Mouse (Mus musculus) liver, embryonic 15.5 days (tissue): ENCODE measurements around the gene B3gnt3. TPM values are rescaled to one million over a fixed set of nuclear protein-coding genes. Genes with fewer than 3 reads are reported as not detected.

Experiments
- ATAC-seq: fragments of 200-750 bp; cut with Nextera tagmentation; 2 replicates; pipeline ENCODE4 v1.8.0; 2017; ENCODE audit warnings: moderate number of reproducible peaks, mild to moderate bottlenecking, moderate library complexity; ENCODE audit not compliant: insufficient read depth
- H3K27ac ChIP-seq: fragments of 300-500 bp; sonication (generic); replicated peaks from 2 replicates; pipeline ENCODE4 v1.5.1; 2015; ENCODE audit warnings: mild to moderate bottlenecking, inconsistent platforms
- H3K27me3 ChIP-seq: fragments of 300-500 bp; sonication (generic); 2 replicates; pipeline ENCODE4 v1.6.1; 2015; ENCODE audit warnings: mild to moderate bottlenecking, inconsistent platforms
- H3K36me3 ChIP-seq: fragments of 300-500 bp; sonication (generic); replicated peaks from 2 replicates; pipeline ENCODE4 v1.6.1; 2015; ENCODE audit warnings: moderate library complexity, mild to moderate bottlenecking, inconsistent platforms
- H3K4me1 ChIP-seq: fragments of 300-500 bp; sonication (generic); replicated peaks from 2 replicates; pipeline ENCODE4 v1.6.1; 2015; ENCODE audit warnings: inconsistent platforms
- H3K4me2 ChIP-seq: fragments of 300-500 bp; sonication (generic); 2 replicates; pipeline ENCODE4 v1.6.1; 2015; ENCODE audit warnings: moderate library complexity, mild to moderate bottlenecking, inconsistent platforms
- H3K4me3 ChIP-seq: fragments of 300-500 bp; sonication (generic); replicated peaks from 2 replicates; pipeline ENCODE4 v1.5.1; 2015; ENCODE audit warnings: mild to moderate bottlenecking, inconsistent platforms
- H3K9ac ChIP-seq: fragments of 300-500 bp; sonication (generic); 2 replicates; pipeline ENCODE4 v1.6.1; 2015; ENCODE audit warnings: moderate library complexity, mild to moderate bottlenecking, inconsistent platforms
- H3K9me3 ChIP-seq: fragments of 300-500 bp; sonication (generic); replicated peaks from 2 replicates; pipeline ENCODE4 v1.6.1; 2016; ENCODE audit warnings: inconsistent platforms
- WGBS: fragments of 180-500 bp; shearing (Covaris S2); methylation state at CpG from one replicate; pipeline ENCODE4 v1.1.7; 2015; ENCODE audit warnings: mixed read lengths; ENCODE audit not compliant: insufficient replicate concordance; 5-methylcytosine and 5-hydroxymethylcytosine counted together
- polyA plus RNA-seq: library from polyadenylated mRNA; unstranded; fragments of >200 nt; fragmentation: Nextera tagmentation; extraction: Ambion mirVana; gene quantifications from 2 replicates; pipeline ENCODE4 v1.2.1, GENCODE M21; 2015

Gene B3gnt3
- polyA plus RNA-seq, 1 experiment from 2014 or later, result 4.1 TPM

- Histone ChIP-seq H3K9me3 (no peaks in the 10 kb centered on the region), H3K27me3 (peaks cover 73% of the 10 kb centered on the region), H3K9ac (no peak overlapping the region), H3K4me1 (peaks cover 35% of the 10 kb centered on the region), H3K4me3 (no peak overlapping the region), H3K27ac (no peak overlapping the region), H3K4me2 (no peak overlapping the region), H3K36me3 (no peaks in the 10 kb centered on the region)
- WGBS, result 61% methylated on average over 5 of the region's 5 CpGs
- no peak for ATAC-seq
These were observed 34.3 kb downstream of the B3gnt3 start for GRCm38 (mm10) chr8:71667256-71667655.

- Histone ChIP-seq H3K9me3 (no peaks in the 10 kb centered on the region), H3K4me3 (no peak overlapping the region), H3K4me2 (no peak overlapping the region), H3K4me1 (peaks cover 32% of the 10 kb centered on the region), H3K9ac (no peak overlapping the region), H3K27ac (no peak overlapping the region), H3K27me3 (peaks cover 77% of the 10 kb centered on the region), H3K36me3 (no peaks in the 10 kb centered on the region)
- no peak for ATAC-seq
- 43% methylated on average over 1 of the region's 1 CpGs for WGBS
These were observed 34.7 kb downstream of the B3gnt3 start for GRCm38 (mm10) chr8:71666855-71667254.

GRCm38 (mm10) chr8:71665331-71666130 is 36.1 kb downstream of the B3gnt3 start:
- H3K4me2 ChIP-seq, result peak overlapping the region; percentile 54
- 1% methylated on average over 22 of the region's 22 CpGs for WGBS
- H3K27me3 ChIP-seq, result peaks cover 75% of the 10 kb centered on the region
- ATAC-seq, result peak; percentile 50
- peak overlapping the region; percentile 15; the same call in 1 of the 2 replicates for H3K4me3 ChIP-seq
- H3K36me3 ChIP-seq, result no peaks in the 10 kb centered on the region
- H3K9me3 ChIP-seq, result no peaks in the 10 kb centered on the region
- H3K27ac ChIP-seq, result no peak overlapping the region
- no peak overlapping the region for H3K9ac ChIP-seq
- H3K4me1 ChIP-seq, result peaks cover 21% of the 10 kb centered on the region

GRCm38 (mm10) chr8:71660325-71661120 is 41.1 kb downstream of the B3gnt3 start:
- H3K4me3 ChIP-seq, result no peak overlapping the region
- WGBS, result 11% methylated on average over 36 of the region's 36 CpGs
- H3K36me3 ChIP-seq, result no peaks in the 10 kb centered on the region
- H3K9ac ChIP-seq, result no peak overlapping the region
- H3K27me3 ChIP-seq, result peaks cover 68% of the 10 kb centered on the region
- peak overlapping the region; percentile 19; the same call in 1 of the 2 replicates for H3K4me2 ChIP-seq
- no peak overlapping the region for H3K27ac ChIP-seq
- no peak for ATAC-seq
- H3K4me1 ChIP-seq, result peaks cover 17% of the 10 kb centered on the region
- no peaks in the 10 kb centered on the region for H3K9me3 ChIP-seq

GRCm38 (mm10) chr8:71659751-71660150 is 41.8 kb downstream of the B3gnt3 start:
- ATAC-seq, result no peak
- H3K4me1 ChIP-seq, result peaks cover 11% of the 10 kb centered on the region
- H3K36me3 ChIP-seq, result no peaks in the 10 kb centered on the region
- H3K9me3 ChIP-seq, result no peaks in the 10 kb centered on the region
- peaks cover 76% of the 10 kb centered on the region for H3K27me3 ChIP-seq
- H3K4me2 ChIP-seq, result no peak overlapping the region
- no peak overlapping the region for H3K4me3 ChIP-seq
- H3K27ac ChIP-seq, result no peak overlapping the region
- WGBS, result 39% methylated on average over 1 of the region's 1 CpGs
- H3K9ac ChIP-seq, result no peak overlapping the region

- peaks cover 82% of the 10 kb centered on the region for H3K27me3 ChIP-seq
- no peak overlapping the region for H3K27ac ChIP-seq
- 21% methylated on average over 17 of the region's 17 CpGs for WGBS
- H3K9me3 ChIP-seq, result no peaks in the 10 kb centered on the region
- H3K36me3 ChIP-seq, result no peaks in the 10 kb centered on the region
- H3K9ac ChIP-seq, result no peak overlapping the region
- H3K4me2 ChIP-seq, result no peak overlapping the region
- no peak overlapping the region for H3K4me3 ChIP-seq
- no peak for ATAC-seq
- peaks cover 16% of the 10 kb centered on the region for H3K4me1 ChIP-seq
These were observed 43.0 kb downstream of the B3gnt3 start for GRCm38 (mm10) chr8:71658515-71659049.

- Histone ChIP-seq H3K36me3 (no peaks in the 10 kb centered on the region), H3K4me1 (peaks cover 16% of the 10 kb centered on the region), H3K27me3 (peaks cover 80% of the 10 kb centered on the region), H3K27ac (no peak overlapping the region), H3K9ac (no peak overlapping the region), H3K4me3 (no peak overlapping the region), H3K4me2 (no peak overlapping the region), H3K9me3 (no peaks in the 10 kb centered on the region)
- WGBS, result 21% methylated on average over 9 of the region's 9 CpGs
- no peak for ATAC-seq
These were observed 43.8 kb downstream of the B3gnt3 start for GRCm38 (mm10) chr8:71657816-71658215.

GRCm38 (mm10) chr8:71654600-71654999 is 47.0 kb downstream of the B3gnt3 start:
- no peak for ATAC-seq

GRCm38 (mm10) chr8:71645510-71645909 is 56.1 kb downstream of the B3gnt3 start:
- H3K4me2 ChIP-seq, result no peak overlapping the region
- H3K4me1 ChIP-seq, result no peaks in the 10 kb centered on the region
- no peaks in the 10 kb centered on the region for H3K9me3 ChIP-seq
- no peak overlapping the region for H3K4me3 ChIP-seq
- H3K36me3 ChIP-seq, result no peaks in the 10 kb centered on the region
- no peak overlapping the region for H3K9ac ChIP-seq
- H3K27me3 ChIP-seq, result no peaks in the 10 kb centered on the region
- ATAC-seq, result no peak
- no peak overlapping the region for H3K27ac ChIP-seq
- WGBS, result 68% methylated on average over 9 of the region's 9 CpGs

More at GRCm38 (mm10) chr8:71654600-71654999, 47.0 kb downstream of the B3gnt3 start:
- peaks cover 10% of the 10 kb centered on the region for H3K4me1 ChIP-seq
- peak overlapping the region; percentile 30; the same call in 1 of the 2 replicates for H3K4me2 ChIP-seq
- H3K27me3 ChIP-seq, result peaks cover 54% of the 10 kb centered on the region
- no peak overlapping the region for H3K4me3 ChIP-seq
- H3K27ac ChIP-seq, result no peak overlapping the region
- 2% methylated on average over 24 of the region's 24 CpGs for WGBS
- H3K9me3 ChIP-seq, result no peaks in the 10 kb centered on the region
- H3K36me3 ChIP-seq, result no peaks in the 10 kb centered on the region
- H3K9ac ChIP-seq, result no peak overlapping the region
